Mouse (Mus musculus) erythroblast, embryonic 14.5 days (primary cell): ENCODE data around the gene Kcnj6. TPM values are rescaled to one million over a fixed set of nuclear protein-coding genes. Genes with fewer than 3 reads are reported as not detected.

Experiments
- H3K27me3 ChIP-seq: 2 replicates; pipeline ENCODE4 v1.6.1; 2012; ENCODE audit warnings: inconsistent platforms; ENCODE audit not compliant: control insufficient read depth
- H3K36me3 ChIP-seq: 2 replicates; pipeline ENCODE4 v1.6.1; 2012; ENCODE audit warnings: mild to moderate bottlenecking, inconsistent platforms; ENCODE audit not compliant: control insufficient read depth
- H3K4me1 ChIP-seq: 2 replicates; pipeline ENCODE4 v1.6.1; 2012; ENCODE audit warnings: inconsistent platforms; ENCODE audit not compliant: control insufficient read depth
- H3K4me3 ChIP-seq: replicated peaks from 2 replicates; pipeline ENCODE3; 2012; ENCODE audit warnings: moderate library complexity, mild to moderate bottlenecking, inconsistent platforms
- H3K9me3 ChIP-seq: 2 replicates; pipeline ENCODE4 v1.6.1; 2012; ENCODE audit warnings: low read length, inconsistent platforms, mixed read lengths; ENCODE audit not compliant: control insufficient read depth
- GATA1 ChIP-seq: IDR thresholded peaks from 2 replicates; pipeline ENCODE4 v1.6.1; 2012; ENCODE audit warnings: low read length, inconsistent platforms, mixed read lengths
- TAL1 ChIP-seq: IDR thresholded peaks from 3 replicates; pipeline ENCODE4 v1.6.1; 2012; ENCODE audit warnings: low read length, inconsistent platforms, mixed read lengths
- polyA plus RNA-seq: library from polyadenylated mRNA; stranded (reverse); fragments of >175 nt; gene quantifications from 2 replicates; pipeline ENCODE4 v1.2.3, GENCODE M21; 2012

Gene Kcnj6
- polyA plus RNA-seq, 1 experiment: 0.02 TPM

- Histone ChIP-seq H3K4me1 (peaks cover 14% of the 10 kb centered on the region), H3K27me3 (no peaks in the 10 kb centered on the region)
- no peak for TF ChIP-seq TAL1
- no peak for TF ChIP-seq GATA1
Measured at GRCm38 (mm10) chr16:94701971-94702370, 295.5 kb downstream of the Kcnj6 start.

GRCm38 (mm10) chr16:94701141-94701540, 296.4 kb downstream of the Kcnj6 start:
- H3K27me3 ChIP-seq: no peaks in the 10 kb centered on the region
- no peak for TF ChIP-seq TAL1
- no peak for TF ChIP-seq GATA1
- no peaks in the 10 kb centered on the region for H3K9me3 ChIP-seq
- H3K4me3 ChIP-seq: no peak overlapping the region
- H3K36me3 ChIP-seq: peaks cover 3% of the 10 kb centered on the region
- H3K4me1 ChIP-seq: peaks cover 22% of the 10 kb centered on the region

More at GRCm38 (mm10) chr16:94701971-94702370, 295.5 kb downstream of the Kcnj6 start:
- Histone ChIP-seq H3K4me3 (no peak overlapping the region), H3K36me3 (no peaks in the 10 kb centered on the region), H3K9me3 (no peaks in the 10 kb centered on the region)
